Mouse (Mus musculus) lung, adult 18-20 months (tissue): ENCODE results near the gene Olfr1282.
"Not testable (repeated sequence)": the region's sequence is repeated elsewhere in the genome, so short reads cannot be mapped to it uniquely, and the experiment has no call there.

Experiments used
- DNase-seq, 2 experiments: peaks; one replicate each; pipeline ENCODE4 v3.0.0; 2022; ENCODE audit warnings: mixed read lengths in 2 of 2

The Olfr1282 gene

GRCm38 (mm10) chr2:111335976-111336375, at the start of gene Olfr1282:
Gene Olfr1282, minus strand, starts transcription at chr2:111336076.
- DNase-seq, result no peak

DNA sequence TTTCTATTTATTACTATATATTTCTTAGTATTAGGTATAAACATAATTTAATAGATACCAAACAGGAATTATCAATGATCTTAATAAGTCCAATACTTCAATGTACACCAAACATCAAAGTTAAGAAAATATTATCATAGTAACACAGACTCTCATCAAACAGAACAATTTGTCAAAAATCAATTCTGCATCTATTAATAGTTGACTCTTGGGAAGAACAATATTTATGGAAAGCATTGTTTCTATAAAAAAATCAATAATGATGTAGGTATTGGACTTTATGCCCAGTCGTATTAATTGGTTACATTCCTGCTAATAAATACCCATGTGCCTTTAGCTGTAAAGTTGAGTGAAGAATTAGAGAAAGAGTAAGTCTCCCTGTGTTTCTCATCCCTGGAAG, 39.3 kb upstream of the Olfr1282 start, which contains the start of gene Olfr1284:
Olfr1284 (plus strand) TSS at position 301 of the 400 bp plus-strand sequence.
- no peak for DNase-seq

GRCm38 (mm10) chr2:111366490-111366889, 30.6 kb upstream of the Olfr1282 start, which contains the start of gene Olfr1283:
Gene Olfr1283, plus strand, starts transcription at chr2:111366790.
- no peak for DNase-seq

DNA sequence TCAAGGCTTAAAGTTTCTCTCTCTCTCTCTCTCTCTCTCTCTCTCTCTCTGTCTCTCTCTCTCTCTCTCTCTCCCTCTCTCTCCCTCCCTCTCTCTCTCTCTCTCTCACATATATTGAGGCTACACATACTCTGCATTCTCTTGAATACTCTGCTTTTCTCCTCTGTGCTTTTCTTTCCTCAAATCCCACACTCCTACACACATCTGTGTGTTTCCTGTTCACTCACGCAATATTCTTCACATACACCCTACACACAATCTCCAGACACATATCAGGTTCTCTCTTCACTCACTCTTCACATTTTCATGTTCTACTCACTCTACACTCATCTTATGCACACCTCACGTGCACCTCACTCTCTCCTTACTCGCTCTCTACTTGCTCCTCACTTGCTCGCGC, 2.2 kb downstream of the Olfr1282 start:
- DNase-seq, result not testable (repeated sequence)

- DNase-seq, result no peak
Measured at GRCm38 (mm10) chr2:111326220-111326619, 9.7 kb downstream of the Olfr1282 start, which contains the start of gene Olfr1281. Gene Olfr1281, plus strand, starts transcription at chr2:111326520.

DNA sequence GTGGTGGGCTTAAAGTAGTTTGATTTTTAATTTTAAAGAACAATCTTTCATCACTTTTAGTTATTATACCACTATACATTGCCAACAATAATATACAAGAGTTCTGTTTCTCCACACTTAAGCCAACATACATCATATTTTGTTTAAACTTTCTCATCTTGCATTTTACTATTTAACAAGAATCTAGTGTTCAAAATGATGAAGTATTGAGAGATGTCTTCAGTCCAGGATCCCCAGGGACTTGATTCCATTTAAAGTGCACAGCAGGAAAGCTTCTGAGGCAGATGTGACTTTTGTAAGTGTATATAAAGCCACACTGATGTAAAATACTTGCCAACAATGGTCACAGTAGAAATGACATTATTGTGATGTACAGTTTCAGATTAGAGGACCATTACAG, 22.2 kb downstream of the Olfr1282 start, which contains the start of gene Olfr1280:
Olfr1280 (plus strand) TSS at position 301 of the 400 bp plus-strand sequence.
- no peak for DNase-seq

- no peak for DNase-seq
Measured at GRCm38 (mm10) chr2:111300374-111300773, 35.5 kb downstream of the Olfr1282 start, which contains the start of gene Olfr1279. Gene Olfr1279, plus strand, starts transcription at chr2:111300635.

DNA sequence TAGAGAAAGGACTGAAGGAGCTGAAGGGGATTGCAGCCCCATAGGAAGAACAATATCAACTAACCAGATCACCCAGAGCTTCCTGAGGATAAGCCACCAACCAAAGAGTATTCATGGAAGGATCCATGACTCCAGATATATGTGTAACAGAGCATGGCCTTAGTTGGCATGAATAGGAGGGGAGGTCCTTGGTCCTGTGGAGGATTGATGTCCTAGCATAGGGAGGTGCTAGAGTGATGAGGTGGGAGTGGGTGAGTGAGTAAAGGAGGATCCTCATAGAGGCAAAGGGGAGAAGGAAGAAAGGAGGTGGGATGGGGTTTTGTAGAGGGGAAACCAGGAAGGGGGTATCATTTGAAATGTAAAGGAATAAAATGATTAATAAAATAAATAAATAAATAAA, 37.3 kb downstream of the Olfr1282 start:
- DNase-seq, result no peak

DNA sequence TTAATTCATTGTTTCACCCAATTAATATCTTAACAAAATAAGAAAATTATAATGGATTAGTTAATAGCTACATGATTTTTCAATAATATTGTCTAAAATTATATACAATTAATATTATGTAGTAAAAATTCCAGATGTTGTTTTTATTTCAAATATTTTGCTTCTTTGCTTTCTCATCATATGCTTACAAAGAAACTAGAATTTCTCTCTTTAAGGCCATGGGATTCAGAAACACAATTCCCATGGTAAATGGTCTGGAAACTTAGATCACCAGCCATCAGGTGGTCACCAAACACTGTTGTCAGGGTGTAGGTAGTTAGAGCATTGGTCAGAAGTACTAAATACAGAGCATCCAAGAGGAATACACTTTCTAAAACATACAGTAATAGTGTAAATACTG, 46.0 kb downstream of the Olfr1282 start, which contains the start of gene Olfr1278:
Olfr1278 (plus strand) TSS at position 301 of the 400 bp plus-strand sequence.
- DNase-seq, result no peak
